Mouse (Mus musculus) mouse embryonic stem cell (cell line): ENCODE data around the gene Def6.

Experiments
- in situ Hi-C, 2 experiments: fragments of 300-500 bp; cut with MboI; formaldehyde crosslinking; loops; 1 replicate in 1 of 2; 3 replicates in 1 of 2; pipeline ENCODE4 v1.14.3; 2019 to 2020; ENCODE audit warnings: low sequenced_read_pairs in 2 of 2, low pct_unique_long_range_greater_than_20kb in 1 of 2, mixed read lengths in 1 of 2; ENCODE audit not compliant: unreplicated experiment in 1 of 2

Gene Def6

GRCm38 (mm10) chr17:28207591-28208313, at the start of gene Def6:
Gene Def6, plus strand, starts transcription at chr17:28207778.
- in situ Hi-C loops, result no loop called here

- in situ Hi-C loops, result no loop called here
These were observed 47.2 kb upstream of the Def6 start for GRCm38 (mm10) chr17:28160361-28160760.

GRCm38 (mm10) chr17:28161310-28161881, 46.2 kb upstream of the Def6 start:
- in situ Hi-C loops, result no loop called here

GRCm38 (mm10) chr17:28163666-28164065, 43.9 kb upstream of the Def6 start:
- in situ Hi-C loops, result no loop called here

GRCm38 (mm10) chr17:28170460-28171305, 36.9 kb upstream of the Def6 start:
- in situ Hi-C loops, result no loop called here

GRCm38 (mm10) chr17:28172690-28173089, 34.9 kb upstream of the Def6 start:
- in situ Hi-C loops, result no loop called here

- in situ Hi-C loops, result no loop called here
These were observed 30.6 kb upstream of the Def6 start, which contains the start of gene Zfp523 for GRCm38 (mm10) chr17:28176775-28177539. Gene Zfp523, plus strand, starts transcription at chr17:28177129.

- in situ Hi-C loops, result no loop called here
These were observed 30.0 kb upstream of the Def6 start for GRCm38 (mm10) chr17:28177540-28178046.

GRCm38 (mm10) chr17:28180331-28180730, 27.2 kb upstream of the Def6 start:
- in situ Hi-C loops, result no loop called here

GRCm38 (mm10) chr17:28180783-28181544, 26.6 kb upstream of the Def6 start:
- in situ Hi-C loops, result no loop called here

- in situ Hi-C loops, result no loop called here
These were observed 22.5 kb upstream of the Def6 start for GRCm38 (mm10) chr17:28184971-28185638.

- in situ Hi-C loops, result no loop called here
These were observed 19.3 kb upstream of the Def6 start for GRCm38 (mm10) chr17:28188313-28188712.

GRCm38 (mm10) chr17:28192754-28193153, 14.8 kb upstream of the Def6 start:
- in situ Hi-C loops, result no loop called here

GRCm38 (mm10) chr17:28193559-28193958, 14.0 kb upstream of the Def6 start:
- in situ Hi-C loops, result no loop called here

GRCm38 (mm10) chr17:28195033-28195432, 12.5 kb upstream of the Def6 start:
- in situ Hi-C loops, result no loop called here

- in situ Hi-C loops, result no loop called here
These were observed 9.9 kb upstream of the Def6 start for GRCm38 (mm10) chr17:28197646-28198045.

GRCm38 (mm10) chr17:28201982-28202381, 5.6 kb upstream of the Def6 start:
- in situ Hi-C loops, result no loop called here
